Mouse (Mus musculus) neural tube, embryonic 12.5 days (tissue): ENCODE data around the gene S1pr4. TPM values are rescaled to one million over a fixed set of nuclear protein-coding genes. Genes with fewer than 3 reads are reported as not detected.

Experiments
- ATAC-seq: fragments of 200-750 bp; cut with Nextera tagmentation; 2 replicates; pipeline ENCODE4 v1.8.0; 2017; ENCODE audit warnings: low read depth, mild to moderate bottlenecking, moderate TSS enrichment, moderate library complexity; ENCODE audit not compliant: low FRiP score
- H3K27ac ChIP-seq: fragments of 300-500 bp; sonication (generic); 2 replicates; pipeline ENCODE4 v1.5.1; 2016
- H3K27me3 ChIP-seq: fragments of 300-500 bp; sonication (generic); replicated peaks from 2 replicates; pipeline ENCODE4 v1.6.1; 2016; ENCODE audit warnings: mild to moderate bottlenecking
- H3K36me3 ChIP-seq: fragments of 300-500 bp; sonication (generic); 2 replicates; pipeline ENCODE4 v1.6.1; 2016; ENCODE audit warnings: mild to moderate bottlenecking
- H3K4me1 ChIP-seq: fragments of 300-500 bp; sonication (generic); 2 replicates; pipeline ENCODE4 v1.6.1; 2016
- H3K4me2 ChIP-seq: fragments of 300-500 bp; sonication (generic); replicated peaks from 2 replicates; pipeline ENCODE4 v1.6.1; 2016; ENCODE audit warnings: mild to moderate bottlenecking
- H3K4me3 ChIP-seq: fragments of 300-500 bp; sonication (generic); 2 replicates; pipeline ENCODE4 v1.5.1; 2016
- H3K9ac ChIP-seq: fragments of 300-500 bp; sonication (generic); 2 replicates; pipeline ENCODE4 v1.6.1; 2016; ENCODE audit warnings: mild to moderate bottlenecking
- H3K9me3 ChIP-seq: fragments of 300-500 bp; sonication (generic); 2 replicates; pipeline ENCODE4 v1.6.1; 2016; ENCODE audit warnings: mild to moderate bottlenecking
- WGBS: fragments of 180-500 bp; shearing (Covaris S2); methylation state at CpG from one replicate; pipeline ENCODE4 v1.1.7; 2016; 5-methylcytosine and 5-hydroxymethylcytosine counted together
- polyA plus RNA-seq: library from polyadenylated mRNA; unstranded; fragments of >200 nt; fragmentation: Nextera tagmentation; extraction: Ambion mirVana; gene quantifications from 2 replicates; pipeline ENCODE4 v1.2.1, GENCODE M21; 2016

Gene S1pr4
- polyA plus RNA-seq, 1 experiment from 2014 or later, result 0.51 TPM

DNA sequence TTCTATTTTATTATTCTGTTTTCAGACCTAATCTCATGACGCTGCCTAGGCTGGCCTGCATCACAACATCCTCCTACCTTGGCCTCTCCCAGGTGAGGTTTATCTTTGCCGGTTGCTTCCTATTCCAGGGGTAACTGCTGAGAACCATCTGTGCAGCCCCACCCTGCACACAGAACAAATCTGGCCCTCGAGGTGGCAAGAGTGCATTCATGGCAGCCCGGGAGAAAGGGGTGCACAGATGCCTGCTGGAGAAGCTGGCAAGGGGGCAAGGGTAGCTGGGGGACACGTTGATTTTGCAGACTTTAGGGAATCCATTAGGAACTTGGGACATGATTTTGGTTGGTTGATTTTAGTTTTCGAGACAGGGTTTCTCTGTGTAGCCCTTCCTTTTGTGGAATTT lies 41.7 kb downstream of the S1pr4 start:
- H3K9me3 ChIP-seq, result no peaks in the 10 kb centered on the region
- no peaks in the 10 kb centered on the region for H3K4me1 ChIP-seq
- ATAC-seq, result no peak
- H3K9ac ChIP-seq, result no peak overlapping the region
- WGBS, result 85% methylated on average over 6 of the region's 6 CpGs
- no peaks in the 10 kb centered on the region for H3K36me3 ChIP-seq
- H3K27ac ChIP-seq, result no peak overlapping the region
- peaks cover 93% of the 10 kb centered on the region for H3K27me3 ChIP-seq
- no peak overlapping the region for H3K4me2 ChIP-seq
- H3K4me3 ChIP-seq, result no peak overlapping the region

GRCm38 (mm10) chr10:81457624-81458023 lies 42.3 kb downstream of the S1pr4 start:
- H3K4me1 ChIP-seq, result no peaks in the 10 kb centered on the region
- H3K36me3 ChIP-seq, result no peaks in the 10 kb centered on the region
- H3K9me3 ChIP-seq, result no peaks in the 10 kb centered on the region
- H3K9ac ChIP-seq, result no peak overlapping the region
- H3K27ac ChIP-seq, result no peak overlapping the region
- no peak overlapping the region for H3K4me2 ChIP-seq
- 81% methylated on average over 8 of the region's 8 CpGs for WGBS
- no peak overlapping the region for H3K4me3 ChIP-seq
- no peak for ATAC-seq
- H3K27me3 ChIP-seq, result peaks cover 93% of the 10 kb centered on the region

GRCm38 (mm10) chr10:81456983-81457563 lies 42.9 kb downstream of the S1pr4 start:
- WGBS, result 58% methylated on average over 12 of the region's 12 CpGs

DNA sequence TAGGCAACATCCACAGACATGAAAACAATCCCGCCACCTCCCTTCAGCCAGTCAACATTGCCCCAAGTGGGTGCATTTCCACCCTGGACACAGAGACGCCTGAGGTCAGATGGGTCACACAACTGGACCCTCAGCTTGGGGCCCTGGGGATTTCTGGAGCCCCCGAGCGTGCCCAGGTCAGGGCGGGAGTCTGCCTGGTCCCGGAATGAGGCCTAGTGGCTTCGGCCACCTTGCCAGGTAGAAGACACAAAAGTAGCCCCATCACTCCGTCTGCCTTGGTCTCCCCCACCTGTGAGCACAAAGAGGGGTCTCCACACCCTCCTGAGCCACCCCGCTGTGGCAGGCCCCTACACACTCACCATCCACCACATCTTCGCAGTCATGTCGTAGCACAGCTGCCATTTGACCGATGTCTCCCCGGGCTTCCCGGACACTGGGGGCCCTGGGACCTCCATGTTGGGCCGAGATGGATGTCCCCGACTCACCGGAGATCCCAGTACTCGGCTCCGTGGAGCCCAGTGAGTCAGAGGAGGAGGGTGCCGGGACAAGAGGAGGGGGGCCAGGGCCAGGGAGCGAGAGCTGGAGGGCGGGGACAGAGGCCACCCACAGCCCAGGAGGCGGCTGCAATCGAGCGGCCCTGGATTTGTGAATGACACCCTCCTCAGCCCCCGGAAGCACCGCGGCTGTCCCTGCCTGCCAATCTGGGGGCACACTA lies 44.6 kb downstream of the S1pr4 start, which contains the start of gene Nfic:
TSS of gene Nfic (minus strand) at position 455 of the 715 bp plus-strand sequence.
- WGBS, result 64% methylated on average over 28 of the region's 28 CpGs
- Histone ChIP-seq H3K4me3 (no peak within 1 kb of the TSS), H3K4me2 (no peak within 1 kb of the TSS), H3K36me3 (no peaks in the 10 kb centered on the region), H3K9ac (no peak within 1 kb of the TSS), H3K27me3 (peaks cover 91% of the 10 kb centered on the region), H3K4me1 (no peaks in the 10 kb centered on the region), H3K27ac (no peak within 1 kb of the TSS), H3K9me3 (no peaks in the 10 kb centered on the region)
- ATAC-seq, result no peak

More at GRCm38 (mm10) chr10:81456983-81457563, 42.9 kb downstream of the S1pr4 start:
- Histone ChIP-seq H3K4me1 (no peaks in the 10 kb centered on the region), H3K27ac (no peak overlapping the region), H3K4me2 (no peak overlapping the region), H3K27me3 (peaks cover 93% of the 10 kb centered on the region), H3K4me3 (no peak overlapping the region), H3K36me3 (no peaks in the 10 kb centered on the region), H3K9me3 (no peaks in the 10 kb centered on the region), H3K9ac (no peak overlapping the region)
- no peak for ATAC-seq

GRCm38 (mm10) chr10:81454106-81454505 lies 45.8 kb downstream of the S1pr4 start:
- WGBS, result 72% methylated on average over 2 of the region's 2 CpGs
- H3K36me3 ChIP-seq, result no peaks in the 10 kb centered on the region
- peaks cover 79% of the 10 kb centered on the region for H3K27me3 ChIP-seq
- no peak overlapping the region for H3K9ac ChIP-seq
- H3K4me2 ChIP-seq, result no peak overlapping the region
- H3K4me3 ChIP-seq, result no peak overlapping the region
- no peak for ATAC-seq
- H3K4me1 ChIP-seq, result no peaks in the 10 kb centered on the region
- H3K27ac ChIP-seq, result no peak overlapping the region
- H3K9me3 ChIP-seq, result no peaks in the 10 kb centered on the region

DNA sequence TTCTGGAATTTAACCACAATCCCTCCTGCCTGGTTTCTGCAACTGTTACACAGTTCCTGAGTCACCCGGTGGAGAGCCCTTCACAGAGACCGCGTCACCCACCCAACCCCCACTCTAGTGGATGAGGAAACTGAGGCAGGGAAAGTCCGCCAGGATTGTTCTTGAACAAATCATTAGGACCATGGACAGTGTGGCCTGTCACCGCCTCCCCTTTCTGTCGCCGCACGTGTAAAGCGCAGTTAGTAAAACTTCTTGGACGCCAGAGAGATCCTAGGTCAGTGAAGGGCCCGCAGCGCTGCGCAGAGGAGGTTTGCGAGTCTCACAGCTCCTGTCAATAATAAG lies 47.0 kb downstream of the S1pr4 start:
- no peaks in the 10 kb centered on the region for H3K9me3 ChIP-seq
- peaks cover 72% of the 10 kb centered on the region for H3K27me3 ChIP-seq
- no peak for ATAC-seq
- H3K27ac ChIP-seq, result no peak overlapping the region
- WGBS, result 6% methylated on average over 14 of the region's 14 CpGs
- H3K4me2 ChIP-seq, result 0 out of 2 replicates have a peak overlapping the region, but pooled peaks have one; percentile 5
- no peak overlapping the region for H3K9ac ChIP-seq
- no peaks in the 10 kb centered on the region for H3K36me3 ChIP-seq
- H3K4me1 ChIP-seq, result no peaks in the 10 kb centered on the region
- no peak overlapping the region for H3K4me3 ChIP-seq

- Histone ChIP-seq H3K4me1 (no peaks in the 10 kb centered on the region), H3K36me3 (no peaks in the 10 kb centered on the region), H3K9ac (no peak overlapping the region), H3K4me2 (0 out of 2 replicates have a peak overlapping the region, but pooled peaks have one; percentile 5), H3K27me3 (peaks cover 66% of the 10 kb centered on the region), H3K9me3 (no peaks in the 10 kb centered on the region), H3K27ac (no peak overlapping the region), H3K4me3 (no peak overlapping the region)
- WGBS, result 9% methylated on average over 36 of the region's 36 CpGs
- no peak for ATAC-seq
Measured at GRCm38 (mm10) chr10:81452237-81452946, 47.5 kb downstream of the S1pr4 start.

GRCm38 (mm10) chr10:81451365-81451745 lies 48.6 kb downstream of the S1pr4 start:
- no peak for ATAC-seq
- no peak overlapping the region for H3K4me2 ChIP-seq
- no peak overlapping the region for H3K27ac ChIP-seq
- WGBS, result 67% methylated on average over 6 of the region's 6 CpGs
- H3K9me3 ChIP-seq, result no peaks in the 10 kb centered on the region
- no peaks in the 10 kb centered on the region for H3K4me1 ChIP-seq
- no peaks in the 10 kb centered on the region for H3K36me3 ChIP-seq
- no peak overlapping the region; the same call in 1 of the 2 replicates for H3K9ac ChIP-seq
- H3K4me3 ChIP-seq, result no peak overlapping the region
- H3K27me3 ChIP-seq, result peaks cover 56% of the 10 kb centered on the region

GRCm38 (mm10) chr10:81450641-81451364 lies 49.1 kb downstream of the S1pr4 start:
- H3K36me3 ChIP-seq, result no peaks in the 10 kb centered on the region
- H3K4me1 ChIP-seq, result no peaks in the 10 kb centered on the region
- WGBS, result 62% methylated on average over 9 of the region's 9 CpGs
- no peak overlapping the region; the same call in 1 of the 2 replicates for H3K9ac ChIP-seq
- peak; percentile 17; the same call in 1 of the 2 replicates for ATAC-seq
- no peak overlapping the region for H3K27ac ChIP-seq
- H3K27me3 ChIP-seq, result peaks cover 50% of the 10 kb centered on the region
- H3K9me3 ChIP-seq, result no peaks in the 10 kb centered on the region
- no peak overlapping the region for H3K4me2 ChIP-seq
- no peak overlapping the region for H3K4me3 ChIP-seq

DNA sequence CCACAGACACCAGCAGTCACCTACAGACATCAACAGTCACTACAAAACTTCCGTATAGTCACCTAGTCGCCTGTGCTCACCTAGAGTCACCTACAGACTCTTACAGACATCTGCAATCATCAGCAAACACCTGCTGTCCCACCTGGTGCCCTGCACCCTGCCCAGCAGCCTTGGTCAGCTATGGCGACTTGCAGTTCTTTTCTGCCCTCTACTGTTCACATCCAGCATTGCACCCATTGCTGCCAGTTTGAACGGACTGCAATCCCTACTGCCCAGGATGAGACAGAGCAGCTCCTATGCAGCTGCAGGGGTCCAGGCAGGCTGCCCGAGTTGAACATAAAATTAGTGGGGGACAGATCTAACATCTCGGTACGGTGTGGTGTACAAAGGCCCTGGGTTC lies 49.8 kb downstream of the S1pr4 start:
- Histone ChIP-seq H3K27ac (no peak overlapping the region), H3K36me3 (no peaks in the 10 kb centered on the region), H3K27me3 (peaks cover 44% of the 10 kb centered on the region), H3K9ac (no peak overlapping the region), H3K4me2 (no peak overlapping the region), H3K4me1 (no peaks in the 10 kb centered on the region), H3K4me3 (no peak overlapping the region), H3K9me3 (no peaks in the 10 kb centered on the region)
- 2% methylated on average over 7 of the region's 7 CpGs for WGBS
- peak; percentile 67; the same call in 1 of the 2 replicates for ATAC-seq
